Mouse (Mus musculus) liver, embryonic 12.5 days (tissue): ENCODE results near the gene Slc9a2. TPM values are rescaled to one million over a fixed set of nuclear protein-coding genes. Genes with fewer than 3 reads are reported as not detected.

ENCODE experiments used
- ATAC-seq: fragments of 200-750 bp; cut with Nextera tagmentation; 2 replicates; pipeline ENCODE4 v1.8.0; 2017; ENCODE audit warnings: moderate number of reproducible peaks, mild to moderate bottlenecking, moderate library complexity
- H3K27ac ChIP-seq: fragments of 300-500 bp; sonication (generic); 2 replicates; pipeline ENCODE4 v1.5.1; 2016; ENCODE audit warnings: mild to moderate bottlenecking
- H3K27me3 ChIP-seq: fragments of 300-500 bp; sonication (generic); replicated peaks from 2 replicates; pipeline ENCODE4 v1.6.1; 2016; ENCODE audit warnings: mild to moderate bottlenecking, moderate library complexity
- H3K36me3 ChIP-seq: fragments of 300-500 bp; sonication (generic); 2 replicates; pipeline ENCODE4 v1.6.1; 2016; ENCODE audit warnings: mild to moderate bottlenecking, moderate library complexity
- H3K4me1 ChIP-seq: fragments of 300-500 bp; sonication (generic); 2 replicates; pipeline ENCODE4 v1.6.1; 2016
- H3K4me2 ChIP-seq: fragments of 300-500 bp; sonication (generic); 2 replicates; pipeline ENCODE4 v1.6.1; 2016; ENCODE audit warnings: mild to moderate bottlenecking, moderate library complexity
- H3K4me3 ChIP-seq: fragments of 300-500 bp; sonication (generic); 2 replicates; pipeline ENCODE4 v1.5.1; 2016; ENCODE audit warnings: mild to moderate bottlenecking, moderate library complexity
- H3K9ac ChIP-seq: fragments of 300-500 bp; sonication (generic); 2 replicates; pipeline ENCODE4 v1.6.1; 2016; ENCODE audit warnings: mild to moderate bottlenecking, moderate library complexity
- H3K9me3 ChIP-seq: fragments of 300-500 bp; sonication (generic); replicated peaks from 2 replicates; pipeline ENCODE4 v1.6.1; 2016; ENCODE audit warnings: mild to moderate bottlenecking, moderate library complexity
- WGBS: fragments of 180-500 bp; shearing (Covaris S2); methylation state at CpG from one replicate; pipeline ENCODE4 v1.1.7; 2016; ENCODE audit not compliant: insufficient replicate concordance; 5-methylcytosine and 5-hydroxymethylcytosine counted together
- polyA plus RNA-seq: library from polyadenylated mRNA; unstranded; fragments of >200 nt; fragmentation: Nextera tagmentation; extraction: Ambion mirVana; gene quantifications from 2 replicates; pipeline ENCODE4 v1.2.1, GENCODE M21; 2016

Gene Slc9a2
- polyA plus RNA-seq, 1 experiment from 2014 or later = not detected

DNA sequence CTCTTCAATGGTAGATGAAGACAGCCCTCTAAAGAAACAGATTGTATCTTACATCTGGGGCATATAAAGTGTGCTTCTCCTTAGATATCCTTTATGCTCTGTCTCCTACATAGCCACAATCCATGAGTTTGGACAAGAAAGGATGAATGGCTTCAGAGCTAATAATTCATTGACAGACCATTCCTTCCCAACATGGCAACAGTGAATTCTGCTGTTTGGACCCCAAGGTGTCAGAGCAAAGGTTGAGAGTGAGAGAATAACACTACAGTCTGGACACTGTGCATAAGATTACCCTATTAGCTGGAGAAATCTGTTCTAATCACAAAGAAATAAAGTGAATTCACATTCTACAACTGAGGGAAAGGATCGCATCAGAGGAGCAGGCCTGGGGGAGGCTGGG lies 115.1 kb downstream of the Slc9a2 start:
- 95% methylated on average over 1 of the region's 1 CpGs for WGBS

DNA sequence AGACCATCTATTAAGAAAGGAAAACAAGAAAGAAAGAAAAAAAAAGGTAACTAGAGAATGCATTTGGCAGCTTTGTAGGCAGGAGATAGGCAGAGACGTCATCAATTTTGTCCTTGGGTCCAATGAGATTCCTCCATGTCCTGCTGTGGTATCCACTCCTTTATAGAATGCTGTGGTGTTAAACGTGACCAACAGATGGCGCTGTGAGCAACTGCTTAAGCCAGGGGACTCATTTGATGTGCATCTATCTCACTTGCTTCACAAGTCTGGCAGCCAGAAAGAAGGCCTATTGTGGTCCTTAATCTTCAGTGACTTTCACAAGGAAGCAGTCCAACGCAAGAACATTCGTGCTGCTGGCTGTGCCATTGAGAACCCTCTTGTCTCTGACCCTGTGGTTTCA lies 117.0 kb downstream of the Slc9a2 start:
- no peak for ATAC-seq
- WGBS = 11% methylated on average over 5 of the region's 5 CpGs
- H3K9ac ChIP-seq = no peak overlapping the region
- no peaks in the 10 kb centered on the region; the same call in 1 of the 2 replicates for H3K4me1 ChIP-seq
- H3K27me3 ChIP-seq = peaks cover 13% of the 10 kb centered on the region; the same call in 1 of the 2 replicates
- no peak overlapping the region for H3K4me3 ChIP-seq
- no peak overlapping the region for H3K27ac ChIP-seq
- H3K9me3 ChIP-seq = no peaks in the 10 kb centered on the region
- H3K36me3 ChIP-seq = no peaks in the 10 kb centered on the region
- no peak overlapping the region for H3K4me2 ChIP-seq

More for the DNA sequence above, 115.1 kb downstream of the Slc9a2 start:
- peaks cover 13% of the 10 kb centered on the region; the same call in 1 of the 2 replicates for H3K27me3 ChIP-seq
- H3K27ac ChIP-seq = no peak overlapping the region
- no peak for ATAC-seq
- H3K36me3 ChIP-seq = no peaks in the 10 kb centered on the region
- H3K4me2 ChIP-seq = no peak overlapping the region
- H3K9me3 ChIP-seq = no peaks in the 10 kb centered on the region
- H3K4me1 ChIP-seq = peaks cover 6% of the 10 kb centered on the region
- H3K9ac ChIP-seq = no peak overlapping the region
- H3K4me3 ChIP-seq = no peak overlapping the region

DNA sequence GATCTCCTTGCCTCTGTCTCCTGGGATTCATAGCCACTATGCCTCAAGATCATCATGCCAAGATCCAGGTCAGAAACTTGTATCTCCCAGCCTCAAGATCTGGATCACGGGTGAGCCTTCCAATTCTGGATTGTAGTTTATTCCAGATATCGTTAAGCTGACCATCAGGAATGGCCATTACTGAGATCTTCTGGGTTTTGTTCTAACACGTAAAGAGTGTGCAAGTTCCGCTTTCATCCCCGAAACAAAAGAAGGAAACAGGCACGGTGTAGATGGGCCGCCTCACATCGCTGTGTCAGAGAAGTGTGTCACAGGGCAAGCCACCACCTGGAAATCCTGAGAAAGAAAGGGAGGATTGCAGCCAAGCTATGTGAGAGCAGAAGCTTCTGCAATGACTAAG lies 118.7 kb downstream of the Slc9a2 start:
- Histone ChIP-seq H3K36me3 (no peaks in the 10 kb centered on the region), H3K27ac (no peak overlapping the region), H3K9me3 (no peaks in the 10 kb centered on the region), H3K9ac (no peak overlapping the region), H3K4me1 (no peaks in the 10 kb centered on the region; the same call in 1 of the 2 replicates), H3K4me2 (no peak overlapping the region), H3K27me3 (0 out of 2 replicates have a peak, but pooled peaks cover 8% of the 10 kb centered on the region), H3K4me3 (no peak overlapping the region)
- ATAC-seq = no peak
- 77% methylated on average over 8 of the region's 8 CpGs for WGBS

DNA sequence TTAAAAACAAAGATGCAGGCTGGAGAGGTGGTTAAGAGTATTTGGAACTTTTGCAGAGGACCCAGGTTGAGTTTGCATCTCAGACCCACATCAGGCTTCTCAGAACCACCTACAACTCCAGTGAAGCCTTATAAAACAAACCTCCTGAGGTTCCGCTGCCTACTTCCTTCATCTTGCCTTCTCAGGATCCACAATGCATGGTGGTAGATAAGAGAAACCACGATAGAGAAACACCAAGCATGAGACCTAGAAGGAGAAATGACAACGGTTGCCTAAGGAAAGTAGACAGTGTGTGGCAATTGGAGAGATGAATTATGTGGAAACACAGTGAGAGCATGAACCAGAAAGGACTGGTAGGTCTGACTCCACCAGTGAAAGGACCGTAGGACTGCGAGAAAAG lies 120.5 kb downstream of the Slc9a2 start:
- Histone ChIP-seq H3K36me3 (no peaks in the 10 kb centered on the region), H3K4me3 (no peak overlapping the region), H3K27ac (no peak overlapping the region), H3K4me1 (no peaks in the 10 kb centered on the region; the same call in 1 of the 2 replicates), H3K9ac (no peak overlapping the region), H3K9me3 (no peaks in the 10 kb centered on the region), H3K27me3 (no peaks in the 10 kb centered on the region), H3K4me2 (no peak overlapping the region)
- no peak for ATAC-seq
- 32% methylated on average over 5 of the region's 5 CpGs for WGBS

DNA sequence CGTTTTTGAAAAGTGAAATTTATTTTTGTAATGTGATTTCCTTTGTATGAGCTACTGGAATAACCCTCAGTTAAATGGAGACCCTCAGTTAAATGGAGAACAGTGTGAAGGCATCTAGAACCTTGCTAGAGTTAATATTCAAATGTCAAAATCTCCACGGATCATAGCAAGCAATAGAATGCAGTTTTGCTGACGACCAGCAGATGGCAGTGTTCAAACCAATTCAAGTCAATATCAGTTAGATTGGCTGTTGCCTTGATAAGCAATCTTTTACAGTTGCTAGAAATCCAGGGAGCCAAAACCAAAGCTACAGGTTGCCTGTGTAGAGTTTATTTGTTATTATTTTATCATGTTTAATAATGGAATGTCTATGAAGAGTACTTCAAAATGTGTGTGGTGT lies 122.4 kb downstream of the Slc9a2 start:
- H3K4me2 ChIP-seq = no peak overlapping the region
- H3K4me1 ChIP-seq = no peaks in the 10 kb centered on the region; the same call in 1 of the 2 replicates
- H3K27ac ChIP-seq = no peak overlapping the region
- H3K9me3 ChIP-seq = no peaks in the 10 kb centered on the region
- no peak for ATAC-seq
- H3K27me3 ChIP-seq = no peaks in the 10 kb centered on the region
- 15% methylated on average over 3 of the region's 3 CpGs for WGBS
- no peak overlapping the region for H3K9ac ChIP-seq
- H3K36me3 ChIP-seq = no peaks in the 10 kb centered on the region
- H3K4me3 ChIP-seq = no peak overlapping the region

DNA sequence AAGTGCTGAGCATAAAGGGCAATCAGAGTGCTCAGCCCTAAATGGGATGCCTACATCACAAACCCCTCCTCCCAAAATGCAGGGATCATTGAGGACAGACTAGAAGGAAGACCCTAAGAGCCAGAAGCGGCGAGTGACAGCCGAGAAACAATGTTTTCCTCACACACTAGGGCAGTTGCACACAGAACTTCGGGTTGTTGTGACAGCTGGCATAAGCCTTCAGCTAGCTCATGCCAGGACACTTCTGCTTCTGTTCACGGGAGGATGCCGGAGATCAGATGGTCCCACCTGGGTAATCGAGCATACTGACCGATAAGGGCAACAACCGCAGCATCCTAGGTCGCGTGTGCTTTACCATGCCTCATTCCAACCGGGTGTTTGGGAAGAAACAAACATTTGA lies 123.7 kb downstream of the Slc9a2 start:
- WGBS = 82% methylated on average over 12 of the region's 12 CpGs
- Histone ChIP-seq H3K27me3 (no peaks in the 10 kb centered on the region), H3K27ac (no peak overlapping the region), H3K4me2 (no peak overlapping the region), H3K4me3 (no peak overlapping the region), H3K4me1 (no peaks in the 10 kb centered on the region; the same call in 1 of the 2 replicates), H3K9me3 (no peaks in the 10 kb centered on the region), H3K9ac (no peak overlapping the region), H3K36me3 (no peaks in the 10 kb centered on the region)
- no peak for ATAC-seq

DNA sequence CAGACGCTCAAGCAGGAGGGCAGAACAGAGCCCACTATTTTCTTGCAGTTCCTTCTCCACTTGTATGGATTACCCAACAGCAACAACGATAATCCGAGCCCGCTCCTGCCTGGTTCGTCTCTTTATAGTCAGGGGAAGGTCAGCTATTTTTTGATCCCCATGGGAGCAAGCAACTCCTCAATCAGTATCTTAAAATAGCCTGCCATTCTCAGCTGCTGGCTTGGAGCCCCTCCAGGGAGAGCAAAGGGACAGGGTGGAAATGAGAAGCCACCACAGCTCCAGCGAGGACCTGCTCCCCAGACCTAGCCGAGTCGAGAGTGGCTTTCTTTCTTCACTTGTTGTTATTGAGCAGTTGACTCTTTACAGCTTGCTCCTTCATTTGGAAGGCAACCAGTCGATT lies 125.0 kb downstream of the Slc9a2 start, which contains the start of gene Tmem182:
TSS of gene Tmem182 (plus strand) at position 251 of the 400 bp plus-strand sequence.
- Histone ChIP-seq H3K9me3 (no peaks in the 10 kb centered on the region), H3K27me3 (no peaks in the 10 kb centered on the region), H3K27ac (no peak within 1 kb of the TSS), H3K4me2 (no peak within 1 kb of the TSS), H3K36me3 (no peaks in the 10 kb centered on the region), H3K9ac (no peak within 1 kb of the TSS), H3K4me3 (no peak within 1 kb of the TSS), H3K4me1 (no peaks in the 10 kb centered on the region; the same call in 1 of the 2 replicates)
- 63% methylated on average over 9 of the region's 9 CpGs for WGBS
- ATAC-seq = no peak

DNA sequence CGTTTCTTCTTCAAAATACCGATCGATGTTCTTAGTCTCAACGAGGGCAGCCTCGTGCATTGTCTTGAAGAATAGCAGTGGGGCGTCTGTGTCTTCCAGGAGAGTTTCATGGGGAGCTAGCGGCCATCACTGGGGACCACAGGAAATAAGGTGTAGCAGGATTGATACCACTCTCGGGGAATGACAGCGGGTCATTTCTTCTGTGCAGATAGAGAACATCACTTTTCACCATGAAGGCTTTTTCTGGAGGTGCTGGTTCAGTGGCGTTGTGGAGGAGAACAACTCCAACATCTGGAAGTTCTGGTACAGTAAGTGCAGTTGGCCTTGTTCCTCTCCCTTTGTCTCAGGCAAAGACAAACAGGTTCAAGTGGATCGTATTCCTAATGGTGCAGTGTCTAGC lies 125.5 kb downstream of the Slc9a2 start:
- no peaks in the 10 kb centered on the region for H3K9me3 ChIP-seq
- 73% methylated on average over 11 of the region's 11 CpGs for WGBS
- H3K27ac ChIP-seq = no peak overlapping the region
- H3K4me1 ChIP-seq = no peaks in the 10 kb centered on the region; the same call in 1 of the 2 replicates
- no peaks in the 10 kb centered on the region for H3K36me3 ChIP-seq
- H3K4me3 ChIP-seq = no peak overlapping the region
- no peak overlapping the region for H3K4me2 ChIP-seq
- no peaks in the 10 kb centered on the region for H3K27me3 ChIP-seq
- ATAC-seq = no peak
- no peak overlapping the region for H3K9ac ChIP-seq

DNA sequence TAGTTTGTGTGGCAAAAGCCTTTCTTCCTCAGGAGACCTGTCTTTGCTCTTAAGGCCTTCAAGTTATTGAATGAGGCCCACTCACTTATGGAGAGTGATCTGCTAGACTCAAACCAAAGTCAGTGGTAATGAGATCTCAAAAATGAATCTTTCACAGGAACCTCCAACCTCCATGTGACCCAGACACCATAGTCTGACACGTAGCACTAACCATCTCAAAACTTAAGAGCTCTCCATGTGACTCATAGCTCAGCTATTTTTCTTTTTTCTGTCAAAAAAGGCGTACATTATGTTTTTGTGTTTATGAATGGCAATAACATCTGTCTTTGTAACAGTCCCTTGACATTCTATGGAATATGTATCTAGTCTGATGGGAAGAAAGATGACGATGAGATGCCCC lies 128.3 kb downstream of the Slc9a2 start:
- Histone ChIP-seq H3K36me3 (no peaks in the 10 kb centered on the region), H3K4me2 (no peak overlapping the region), H3K9ac (no peak overlapping the region), H3K27me3 (no peaks in the 10 kb centered on the region), H3K4me1 (no peaks in the 10 kb centered on the region), H3K9me3 (no peaks in the 10 kb centered on the region), H3K27ac (no peak overlapping the region), H3K4me3 (no peak overlapping the region)
- ATAC-seq = no peak
- WGBS = 69% methylated on average over 3 of the region's 3 CpGs

DNA sequence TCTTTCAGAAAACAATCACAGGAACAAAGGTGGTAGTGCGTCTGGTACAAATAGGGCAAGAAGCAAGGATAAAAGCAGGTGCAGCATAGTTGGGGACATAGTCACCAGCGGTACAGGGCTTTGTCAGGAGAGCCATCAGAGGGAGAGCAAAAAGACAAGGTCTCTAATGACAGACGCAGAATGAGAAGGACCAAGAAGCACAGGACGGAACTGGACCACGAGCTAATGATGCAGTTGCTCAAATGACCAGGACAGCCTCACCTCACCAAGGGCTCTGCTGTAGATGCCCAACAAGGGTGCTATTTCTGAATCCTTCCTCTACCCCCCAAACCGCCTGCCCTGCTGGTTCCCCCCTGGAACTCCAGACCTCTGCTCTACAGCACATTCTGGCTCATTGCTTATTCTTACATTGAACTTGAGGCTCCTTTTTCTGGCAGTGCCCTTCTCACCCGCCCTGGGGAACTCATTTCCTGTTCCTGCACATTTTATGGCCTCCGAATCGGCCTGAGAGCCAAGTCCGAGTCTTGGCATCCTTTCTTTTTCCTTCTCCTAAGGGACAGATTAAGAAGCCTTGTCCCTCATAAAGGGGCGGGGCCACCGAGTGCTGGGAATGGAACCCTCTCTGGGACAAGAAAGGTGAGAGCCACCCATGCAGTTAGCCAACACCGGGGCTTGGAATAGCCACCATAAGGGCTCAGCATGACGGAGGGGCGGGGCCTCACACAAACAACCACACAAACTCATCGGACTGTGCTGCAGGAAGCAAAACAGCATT lies 134.9 kb downstream of the Slc9a2 start:
- Histone ChIP-seq H3K4me2 (no peak overlapping the region), H3K9ac (no peak overlapping the region), H3K4me1 (no peaks in the 10 kb centered on the region), H3K36me3 (no peaks in the 10 kb centered on the region), H3K9me3 (no peaks in the 10 kb centered on the region), H3K27me3 (no peaks in the 10 kb centered on the region), H3K27ac (no peak overlapping the region), H3K4me3 (no peak overlapping the region)
- WGBS = 55% methylated on average over 16 of the region's 16 CpGs
- no peak for ATAC-seq
